Mouse (Mus musculus) B cell, adult 62 days (primary cell): ENCODE data around the gene Osbpl2. TPM values are rescaled to one million over a fixed set of nuclear protein-coding genes. Genes with fewer than 3 reads are reported as not detected.

ENCODE experiments used
- total RNA-seq: library from RNA; stranded (reverse); gene quantifications from 4 replicates; pipeline ENCODE4 v1.2.4, GENCODE M21; 2023

The Osbpl2 gene
- 35.1 to 41.3 TPM (median 37.1 TPM) in 4 replicates for total RNA-seq

DNA sequence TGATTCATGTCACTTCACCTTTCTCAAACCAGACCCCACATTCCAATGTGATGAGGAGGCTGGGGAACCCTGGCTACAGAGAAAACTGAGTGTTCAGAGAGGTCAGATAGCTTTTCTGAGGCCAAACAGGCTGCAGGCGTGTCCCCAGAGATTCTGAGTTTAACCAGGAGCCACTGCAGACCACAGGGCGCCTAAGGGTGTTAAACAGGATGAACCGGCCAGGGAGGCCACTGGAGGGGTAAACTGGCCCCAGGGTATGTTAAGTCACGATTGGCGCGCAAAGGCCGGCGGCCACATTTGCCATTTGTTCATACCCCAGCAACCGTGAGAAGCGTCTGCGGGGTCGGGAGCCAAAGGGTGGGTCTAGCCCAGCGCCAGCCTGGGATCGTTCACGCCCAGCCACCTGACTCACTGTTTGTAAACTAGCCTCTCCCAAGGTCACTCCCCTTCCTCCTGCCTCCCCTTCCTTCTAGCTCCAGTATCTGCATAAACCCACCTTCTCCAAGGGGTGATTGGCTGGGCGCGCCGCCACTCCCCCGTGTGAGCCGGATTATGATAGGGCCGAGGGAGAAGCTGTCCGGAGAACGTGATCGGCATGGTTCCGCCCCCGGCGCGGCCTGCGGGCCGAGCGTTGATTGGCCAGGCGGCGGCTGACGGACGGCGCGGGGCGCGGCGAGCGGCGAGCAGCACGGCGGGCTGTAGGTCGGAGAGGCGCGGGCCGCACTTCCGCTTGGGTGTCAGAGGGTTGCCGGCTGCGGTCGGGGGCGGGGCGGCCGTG lies at the start of gene Osbpl2:
TSS of gene Osbpl2 (plus strand) at position 646 of the 778 bp plus-strand sequence.

DNA sequence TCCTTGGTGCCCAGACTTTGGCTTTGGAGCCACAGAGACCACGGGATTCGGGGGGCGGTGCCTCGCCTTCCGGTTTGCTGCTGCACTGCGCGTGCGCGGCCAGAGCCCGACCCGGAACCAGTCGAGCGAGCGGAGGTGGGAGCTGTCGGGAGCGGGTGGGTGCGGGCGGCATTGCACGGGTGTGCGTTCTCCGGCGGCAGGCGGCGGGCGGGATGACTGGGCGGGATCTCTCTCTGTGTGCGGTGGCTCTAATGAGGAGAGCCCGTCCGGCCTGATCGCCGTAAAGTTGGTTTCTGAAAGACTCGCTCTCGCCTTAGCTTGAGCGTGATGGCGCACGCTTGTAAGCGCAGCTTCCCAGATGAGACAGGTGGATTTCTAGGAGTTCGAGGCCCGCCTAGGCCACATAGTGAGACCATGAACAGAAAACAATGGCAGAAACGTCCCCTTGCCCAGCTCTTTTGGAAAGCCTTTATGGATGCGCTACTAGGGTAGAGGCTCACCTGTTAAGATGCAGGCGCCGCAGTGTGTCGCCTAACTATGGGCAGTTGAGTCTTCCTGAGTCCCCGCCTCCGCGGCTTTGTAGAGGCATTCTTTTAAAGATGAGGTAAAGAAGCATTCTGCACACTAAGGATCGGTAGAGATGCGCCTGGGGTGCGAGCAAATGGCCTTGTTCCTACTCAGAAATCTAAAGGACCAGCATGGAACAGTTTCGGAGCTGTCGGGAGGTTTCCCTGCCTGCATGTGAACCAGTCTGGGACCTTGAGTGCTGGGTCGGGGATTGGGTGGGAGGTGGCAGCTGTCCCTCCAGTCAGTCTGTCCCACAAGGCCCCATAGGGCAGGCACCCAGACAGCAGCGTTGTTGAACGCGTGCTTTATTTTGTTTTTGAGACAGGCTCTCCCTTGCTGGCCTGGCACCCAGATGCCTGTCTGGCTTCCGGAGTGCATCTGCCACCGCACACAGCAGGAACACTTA lies 48.3 kb upstream of the Osbpl2 start, which contains the start of gene Mtg2:
TSS of gene Mtg2 (plus strand) at position 108 of the 973 bp plus-strand sequence.

GRCm38 (mm10) chr2:180103978-180104658 lies 15.0 kb upstream of the Osbpl2 start, which contains the start of gene Hrh3:
TSS of gene Hrh3 (minus strand) at chr2:180104488.

DNA sequence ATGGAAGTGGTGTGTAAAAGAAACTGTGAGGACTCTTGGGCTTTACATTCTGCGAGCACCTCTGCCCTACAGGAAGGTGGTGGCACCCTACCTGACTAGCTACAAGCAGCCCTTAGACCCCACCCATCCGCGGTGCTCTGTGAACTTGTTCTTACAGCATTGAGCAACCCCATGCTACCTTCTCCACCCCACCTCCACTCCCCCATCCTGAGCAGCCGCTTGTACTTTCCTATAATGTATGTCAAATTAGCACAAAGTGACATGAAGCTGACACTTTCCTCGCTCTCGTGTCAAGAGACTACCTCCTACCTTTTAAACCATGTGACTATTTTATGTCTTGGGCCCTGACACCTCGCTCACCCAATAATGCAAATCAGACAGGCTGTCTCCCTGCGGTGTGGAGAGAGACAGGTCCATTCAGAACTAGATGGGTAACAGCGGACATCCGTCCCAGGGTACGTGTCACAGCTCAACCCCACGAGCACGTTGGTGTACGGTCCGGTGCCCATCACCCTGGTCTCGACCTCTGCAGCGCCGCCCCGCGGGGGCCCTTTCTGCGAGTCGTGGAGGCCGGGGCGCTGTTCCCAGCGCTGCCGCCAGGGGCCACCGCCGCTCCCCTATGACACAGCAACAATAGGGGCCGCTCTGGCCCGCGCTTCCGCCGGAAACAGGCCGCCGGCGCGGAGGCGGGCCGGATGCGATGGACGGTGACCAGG lies 51.9 kb downstream of the Osbpl2 start, which contains the start of gene Adrm1:
TSS of gene Adrm1 (plus strand) at position 680 of the 716 bp plus-strand sequence.

Other genes starting within 250 kb of the Osbpl2 start
- 38.2 to 44.6 TPM (median 39.9 TPM) in 4 replicates for gene Taf4, start 142.7 kb upstream of the Osbpl2 start, total RNA-seq
- 33.3 to 41.8 TPM (median 40.5 TPM) in 4 replicates for gene Lsm14b, start 94.3 kb upstream of the Osbpl2 start, total RNA-seq
- 122 to 141 TPM (median 130 TPM) in 4 replicates for gene Psma7, start 76.9 kb upstream of the Osbpl2 start, total RNA-seq
- gene Ss18l1, start 76.8 kb upstream of the Osbpl2 start, total RNA-seq, result 6.1 to 9.2 TPM (median 7.2 TPM) in 4 replicates
- gene Mtg2, start 48.7 kb upstream of the Osbpl2 start, total RNA-seq, result 15.7 to 18.8 TPM (median 18.5 TPM) in 4 replicates
- gene Hrh3, start 14.8 kb upstream of the Osbpl2 start, total RNA-seq, result not detected in 4 replicates
- gene Adrm1, start 52.2 kb downstream of the Osbpl2 start, total RNA-seq, result 96.6 to 111 TPM (median 104 TPM) in 4 replicates
- gene Lama5, start 106.6 kb downstream of the Osbpl2 start, total RNA-seq, result 0.06 TPM in 1 of 4 replicates, not detected in the others
- 1,837 to 2,093 TPM (median 2,023 TPM) in 4 replicates for gene Rps21, start 138.1 kb downstream of the Osbpl2 start, total RNA-seq
- gene Cables2, start 154.2 kb downstream of the Osbpl2 start, total RNA-seq, result 66.2 to 79.5 TPM (median 71.5 TPM) in 4 replicates
- gene Rbbp8nl, start 170.6 kb downstream of the Osbpl2 start, total RNA-seq, result not detected in 4 replicates
- gene Gata5, start 215.4 kb downstream of the Osbpl2 start, total RNA-seq, result not detected in 4 replicates